Mouse (Mus musculus) frontal cortex, postnatal 25 days (tissue): ENCODE measurements at regions not wholly inside any gene's neighbourhood (a gene's known extent, or its start where the extent isn't known, plus 50 kb on each side); places are given as distances from the start of the nearest gene placed in this dataset.

ENCODE experiments used
- DNase-seq, 2 experiments: peaks; one replicate each; pipeline ENCODE4 v3.0.0; 2022; ENCODE audit warnings: low spot score in 2 of 2

- no peak for DNase-seq
Measured at GRCm38 (mm10) chr5:42767688-42768087, 465.3 kb upstream of the Cpeb2 start.

DNA sequence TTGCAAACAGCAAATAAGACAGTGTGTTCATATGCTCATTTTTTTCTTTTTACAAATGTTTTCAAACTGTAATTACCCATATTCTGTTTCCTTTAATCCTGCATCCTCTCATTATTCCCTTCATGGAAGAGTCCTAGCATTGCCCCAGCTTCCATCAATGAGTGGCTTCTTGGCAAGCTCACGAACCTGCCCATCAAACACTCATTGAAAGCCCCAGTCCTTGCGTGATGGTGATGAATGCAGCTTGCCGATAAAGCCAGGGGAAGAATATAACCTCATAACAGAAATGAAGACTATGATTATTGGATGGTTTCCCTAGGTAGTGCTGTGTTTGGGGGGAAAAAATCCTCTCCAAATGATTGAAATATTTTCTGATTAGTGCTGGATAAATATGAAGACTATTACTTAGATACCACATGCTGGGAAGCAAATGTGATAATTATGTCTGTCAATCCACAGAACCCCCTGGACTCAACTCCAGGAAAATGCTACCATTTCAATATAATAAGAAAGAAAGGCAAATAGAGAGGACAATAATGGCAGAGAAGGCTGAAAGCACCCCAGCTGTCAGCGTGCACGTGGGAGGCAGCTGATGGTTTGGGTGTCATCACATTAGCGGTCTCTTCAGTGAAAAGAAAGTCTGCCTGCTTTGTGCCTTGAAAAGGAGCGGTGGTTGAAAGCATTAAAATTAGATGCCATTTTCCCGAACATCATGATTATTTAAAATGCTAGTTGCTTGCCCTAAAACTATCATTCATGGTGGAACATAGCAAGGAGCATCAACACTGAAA is 455.7 kb upstream of the Cpeb2 start:
- peak in 1 of 2 experiments; percentile 4 for DNase-seq

DNA sequence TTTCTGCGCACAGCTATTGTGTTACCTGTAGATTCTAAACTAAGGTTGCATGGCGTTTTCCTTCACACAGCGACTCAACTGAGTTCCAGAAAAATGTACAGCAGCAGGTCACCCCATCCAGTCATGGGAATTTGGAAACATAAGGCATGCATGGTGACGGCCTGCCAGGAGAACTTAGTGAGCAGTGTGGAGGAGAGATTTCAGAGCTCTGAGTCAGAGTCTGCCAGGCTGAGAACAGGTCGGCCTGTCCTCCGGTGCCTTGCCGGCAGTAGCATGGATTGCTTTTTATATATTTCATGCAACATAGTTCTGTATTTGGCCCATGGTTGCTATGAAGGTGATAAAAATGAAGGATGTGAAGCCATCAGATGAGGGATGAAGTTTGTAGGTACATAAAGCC is 427.0 kb upstream of the Cpeb2 start:
- DNase-seq, result no peak
